Mouse (Mus musculus): ENCODE data around the gene Nipbl.

DNA sequence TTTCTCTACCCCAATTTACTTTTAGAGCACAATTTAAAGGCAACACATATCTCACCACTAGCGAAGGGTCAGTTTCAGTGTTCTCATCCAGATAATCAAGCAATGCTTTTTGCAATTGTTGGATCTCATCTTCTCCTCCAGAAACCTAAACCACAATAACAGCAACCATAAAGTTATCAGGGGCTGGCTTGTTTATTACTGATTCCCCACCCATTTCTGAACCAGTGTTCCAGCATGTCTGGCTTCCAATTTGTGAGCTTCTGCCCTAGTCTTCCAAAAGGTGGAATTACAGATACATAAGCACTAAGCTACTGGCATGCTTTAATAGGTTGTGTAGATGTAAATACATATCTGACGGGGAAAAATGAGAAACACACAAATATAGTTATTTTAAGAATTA is 118.6 kb downstream of the Nipbl start:
- TF ChIP-seq CTCF (IDR thresholded peaks at IDR 0.05; ENCODE audit: borderline replicate concordance, extremely low read depth, insufficient read depth, insufficient read length) (no peak), POLR2A (IDR thresholded peaks at IDR 0.05; ENCODE audit: borderline replicate concordance, extremely low read depth, insufficient read depth, insufficient read length, poor library complexity, severe bottlenecking) (no peak)

Measured in brain, embryonic 14.5 days (tissue).